Mouse (Mus musculus) testis, postnatal 14 days (tissue): ENCODE data around the gene Ap1m2.
"Not testable (repeated sequence)": the region's sequence is repeated elsewhere in the genome, so short reads cannot be mapped to it uniquely, and the experiment has no call there.

ENCODE experiments used
- DNase-seq: peaks from one replicate; pipeline ENCODE4 v3.0.0; 2021; ENCODE audit warnings: low spot score

Ap1m2 gene

GRCm38 (mm10) chr9:21289337-21289671 lies 22.8 kb downstream of the Ap1m2 start:
- no peak for DNase-seq

- DNase-seq, result no peak
Measured at GRCm38 (mm10) chr9:21288404-21289336, 23.5 kb downstream of the Ap1m2 start.

GRCm38 (mm10) chr9:21287571-21288402 lies 24.4 kb downstream of the Ap1m2 start, which contains the start of gene Kri1:
Kri1 (minus strand) TSS chr9:21287969.
- peak; percentile 97 for DNase-seq

GRCm38 (mm10) chr9:21286753-21287152 lies 25.4 kb downstream of the Ap1m2 start:
- DNase-seq, result no peak

- no peak for DNase-seq
Measured at GRCm38 (mm10) chr9:21283994-21284393, 28.1 kb downstream of the Ap1m2 start.

GRCm38 (mm10) chr9:21283591-21283990 lies 28.5 kb downstream of the Ap1m2 start:
- DNase-seq, result no peak

GRCm38 (mm10) chr9:21277776-21278175 lies 34.4 kb downstream of the Ap1m2 start:
- DNase-seq, result no peak

- no peak for DNase-seq
Measured at GRCm38 (mm10) chr9:21276307-21276706, 35.8 kb downstream of the Ap1m2 start.

- no peak for DNase-seq
Measured at GRCm38 (mm10) chr9:21275727-21276126, 36.4 kb downstream of the Ap1m2 start.

GRCm38 (mm10) chr9:21275013-21275710 lies 37.0 kb downstream of the Ap1m2 start:
- no peak for DNase-seq

- DNase-seq, result no peak
Measured at GRCm38 (mm10) chr9:21274336-21274735, 37.8 kb downstream of the Ap1m2 start.

- no peak for DNase-seq
Measured at GRCm38 (mm10) chr9:21273520-21274228, 38.5 kb downstream of the Ap1m2 start.

GRCm38 (mm10) chr9:21273094-21273493 lies 39.0 kb downstream of the Ap1m2 start:
- DNase-seq, result no peak

GRCm38 (mm10) chr9:21272391-21272790 lies 39.7 kb downstream of the Ap1m2 start:
- no peak for DNase-seq

GRCm38 (mm10) chr9:21269590-21269989 lies 42.5 kb downstream of the Ap1m2 start:
- DNase-seq, result not testable (repeated sequence)

GRCm38 (mm10) chr9:21268305-21268704 lies 43.8 kb downstream of the Ap1m2 start:
- no peak for DNase-seq

- no peak for DNase-seq
Measured at GRCm38 (mm10) chr9:21266889-21267288, 45.2 kb downstream of the Ap1m2 start.

GRCm38 (mm10) chr9:21265611-21266010 lies 46.5 kb downstream of the Ap1m2 start:
- DNase-seq, result no peak

- DNase-seq, result peak; percentile 99
Measured at GRCm38 (mm10) chr9:21265000-21265561, 47.1 kb downstream of the Ap1m2 start, which contains the start of gene Atg4d. Atg4d (plus strand) TSS chr9:21265293.

- no peak for DNase-seq
Measured at GRCm38 (mm10) chr9:21264272-21264999, 47.7 kb downstream of the Ap1m2 start.
